Mouse (Mus musculus): ENCODE measurements at regions not wholly inside any gene's neighbourhood (a gene's known extent, or its start where the extent isn't known, plus 50 kb on each side); places are given as distances from the start of the nearest gene placed in this dataset.
A peak's percentile ranks its signal among the peaks of the same experiment; 100 is the strongest.

- H3K4me2 ChIP-seq (ENCODE audit: low read length), result no peak overlapping the region
- ATAC-seq (ENCODE audit: low FRiP score, low TSS enrichment), result no peak
- H3K27ac ChIP-seq (replicated peaks; ENCODE audit: low read depth, low read length), result no peak overlapping the region
- 0 out of 2 replicates have a peak, but pooled peaks cover 3% of the 10 kb centered on the region for H3K4me1 ChIP-seq (ENCODE audit: control insufficient read depth, insufficient read depth, low read length)
- no peak overlapping the region for H3K4me3 ChIP-seq (replicated peaks; ENCODE audit: low read depth, low read length)
- no peaks in the 10 kb centered on the region for H3K27me3 ChIP-seq (ENCODE audit: control insufficient read depth, insufficient read depth, low read length)
- H3K9me3 ChIP-seq (ENCODE audit: control insufficient read depth, low read length), result no peaks in the 10 kb centered on the region
- no peaks in the 10 kb centered on the region for H3K36me3 ChIP-seq (ENCODE audit: control insufficient read depth, insufficient read depth, low read length)
- DNase-seq, result peak; percentile 53
- no peak overlapping the region for H3K9ac ChIP-seq (replicated peaks; ENCODE audit: low read length)
- WGBS, result 33% methylated on average over 6 of the region's 6 CpGs
Observed at GRCm38 (mm10) chr3:143914341-143915217, 290.4 kb downstream of the Lmo4 start.

GRCm38 (mm10) chr3:143913044-143913574 is 291.9 kb downstream of the Lmo4 start:
- no peak overlapping the region for H3K27ac ChIP-seq (replicated peaks; ENCODE audit: low read depth, low read length)
- H3K36me3 ChIP-seq (ENCODE audit: control insufficient read depth, insufficient read depth, low read length), result no peaks in the 10 kb centered on the region
- no peak overlapping the region for H3K4me2 ChIP-seq (ENCODE audit: low read length)
- H3K4me1 ChIP-seq (ENCODE audit: control insufficient read depth, insufficient read depth, low read length), result 0 out of 2 replicates have a peak, but pooled peaks cover 3% of the 10 kb centered on the region
- H3K4me3 ChIP-seq (replicated peaks; ENCODE audit: low read depth, low read length), result no peak overlapping the region
- 69% methylated on average over 3 of the region's 3 CpGs for WGBS
- no peaks in the 10 kb centered on the region for H3K9me3 ChIP-seq (ENCODE audit: control insufficient read depth, low read length)
- H3K27me3 ChIP-seq (ENCODE audit: control insufficient read depth, insufficient read depth, low read length), result no peaks in the 10 kb centered on the region
- H3K9ac ChIP-seq (replicated peaks; ENCODE audit: low read length), result no peak overlapping the region
- no peak for DNase-seq
- ATAC-seq (ENCODE audit: low FRiP score, low TSS enrichment), result no peak

GRCm38 (mm10) chr3:143912433-143912832 is 292.6 kb downstream of the Lmo4 start:
- no peak overlapping the region for H3K4me2 ChIP-seq (ENCODE audit: low read length)
- no peak overlapping the region for H3K27ac ChIP-seq (replicated peaks; ENCODE audit: low read depth, low read length)
- H3K27me3 ChIP-seq (ENCODE audit: control insufficient read depth, insufficient read depth, low read length), result no peaks in the 10 kb centered on the region
- H3K4me1 ChIP-seq (ENCODE audit: control insufficient read depth, insufficient read depth, low read length), result 0 out of 2 replicates have a peak, but pooled peaks cover 3% of the 10 kb centered on the region
- no peaks in the 10 kb centered on the region for H3K36me3 ChIP-seq (ENCODE audit: control insufficient read depth, insufficient read depth, low read length)
- WGBS, result 69% methylated on average over 6 of the region's 6 CpGs
- DNase-seq (no peak), ATAC-seq (ENCODE audit: low FRiP score, low TSS enrichment) (no peak)
- no peak overlapping the region for H3K9ac ChIP-seq (replicated peaks; ENCODE audit: low read length)
- no peak overlapping the region for H3K4me3 ChIP-seq (replicated peaks; ENCODE audit: low read depth, low read length)
- H3K9me3 ChIP-seq (ENCODE audit: control insufficient read depth, low read length), result no peaks in the 10 kb centered on the region

DNA sequence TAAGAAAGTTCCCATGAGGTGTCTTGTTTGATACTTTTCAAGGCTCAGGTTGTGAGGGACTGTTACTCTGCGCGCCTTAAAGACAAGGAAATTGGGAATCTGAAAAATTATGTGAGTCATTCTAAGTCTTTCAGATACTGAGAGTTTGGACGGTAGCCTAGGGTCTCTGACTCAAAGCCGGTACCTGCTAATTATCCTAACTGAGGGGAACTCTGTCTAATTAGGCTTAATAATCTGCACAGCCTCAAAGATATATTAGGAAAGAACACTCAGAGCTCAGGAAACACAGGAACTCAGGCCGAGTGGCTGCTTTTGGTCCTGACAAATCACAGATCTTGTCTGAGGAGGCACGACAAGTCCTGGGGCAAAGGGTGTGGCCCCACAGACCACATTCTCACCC is 295.7 kb downstream of the Lmo4 start:
- H3K9me3 ChIP-seq (ENCODE audit: control insufficient read depth, low read length), result no peaks in the 10 kb centered on the region
- H3K27ac ChIP-seq (replicated peaks; ENCODE audit: low read depth, low read length), result no peak overlapping the region
- H3K9ac ChIP-seq (replicated peaks; ENCODE audit: low read length), result no peak overlapping the region
- H3K27me3 ChIP-seq (ENCODE audit: control insufficient read depth, insufficient read depth, low read length), result no peaks in the 10 kb centered on the region
- no peak overlapping the region for H3K4me2 ChIP-seq (ENCODE audit: low read length)
- no peak overlapping the region for H3K4me3 ChIP-seq (replicated peaks; ENCODE audit: low read depth, low read length)
- ATAC-seq (ENCODE audit: low FRiP score, low TSS enrichment), result no peak
- H3K36me3 ChIP-seq (ENCODE audit: control insufficient read depth, insufficient read depth, low read length), result no peaks in the 10 kb centered on the region
- WGBS, result 93% methylated on average over 6 of the region's 6 CpGs
- DNase-seq, result no peak
- H3K4me1 ChIP-seq (ENCODE audit: control insufficient read depth, insufficient read depth, low read length), result no peaks in the 10 kb centered on the region

DNA sequence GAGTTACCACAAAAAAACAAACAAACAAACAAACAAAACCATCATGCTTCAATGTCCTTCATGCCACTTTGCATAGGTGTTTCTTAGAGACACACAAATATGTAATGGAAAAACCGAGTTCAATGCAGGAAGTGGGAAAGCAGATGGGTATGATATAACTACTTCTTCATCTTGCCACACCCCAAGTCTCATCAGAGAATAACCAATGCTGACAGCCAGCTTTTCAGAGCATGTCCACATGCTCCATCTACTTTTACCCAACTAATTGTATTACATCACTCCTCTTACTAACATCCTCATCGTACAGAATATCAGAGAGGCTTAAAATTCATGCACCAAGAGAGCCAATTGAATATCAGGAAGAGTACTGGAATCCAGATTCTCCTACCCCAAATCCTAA is 301.6 kb downstream of the Lmo4 start:
- Histone ChIP-seq H3K4me2 (ENCODE audit: low read length) (no peak overlapping the region), H3K36me3 (ENCODE audit: control insufficient read depth, insufficient read depth, low read length) (no peaks in the 10 kb centered on the region), H3K4me3 (replicated peaks; ENCODE audit: low read depth, low read length) (no peak overlapping the region)

GRCm38 (mm10) chr3:143880813-143881212 is 324.2 kb downstream of the Lmo4 start:
- 95% methylated on average over 2 of the region's 2 CpGs for WGBS
- no peaks in the 10 kb centered on the region for H3K36me3 ChIP-seq (ENCODE audit: control insufficient read depth, insufficient read depth, low read length)
- no peak for ATAC-seq (ENCODE audit: low FRiP score, low TSS enrichment)

More for the DNA sequence above, 301.6 kb downstream of the Lmo4 start:
- Histone ChIP-seq H3K9ac (replicated peaks; ENCODE audit: low read length) (no peak overlapping the region), H3K9me3 (ENCODE audit: control insufficient read depth, low read length) (no peaks in the 10 kb centered on the region), H3K27me3 (ENCODE audit: control insufficient read depth, insufficient read depth, low read length) (no peaks in the 10 kb centered on the region), H3K4me1 (ENCODE audit: control insufficient read depth, insufficient read depth, low read length) (no peaks in the 10 kb centered on the region), H3K27ac (replicated peaks; ENCODE audit: low read depth, low read length) (no peak overlapping the region)
- WGBS, result 82% methylated on average over 2 of the region's 2 CpGs
- ATAC-seq (ENCODE audit: low FRiP score, low TSS enrichment), result no peak
- DNase-seq, result no peak

GRCm38 (mm10) chr3:143873876-143874275 is 331.1 kb downstream of the Lmo4 start:
- H3K4me2 ChIP-seq (ENCODE audit: low read length), result no peak overlapping the region
- no peaks in the 10 kb centered on the region for H3K9me3 ChIP-seq (ENCODE audit: control insufficient read depth, low read length)
- H3K27me3 ChIP-seq (ENCODE audit: control insufficient read depth, insufficient read depth, low read length), result no peaks in the 10 kb centered on the region
- no peak overlapping the region for H3K27ac ChIP-seq (replicated peaks; ENCODE audit: low read depth, low read length)
- no peaks in the 10 kb centered on the region for H3K4me1 ChIP-seq (ENCODE audit: control insufficient read depth, insufficient read depth, low read length)
- no peak overlapping the region for H3K4me3 ChIP-seq (replicated peaks; ENCODE audit: low read depth, low read length)
- H3K36me3 ChIP-seq (ENCODE audit: control insufficient read depth, insufficient read depth, low read length), result no peaks in the 10 kb centered on the region
- WGBS, result 89% methylated on average over 3 of the region's 3 CpGs
- no peak overlapping the region for H3K9ac ChIP-seq (replicated peaks; ENCODE audit: low read length)
- DNase-seq (no peak), ATAC-seq (ENCODE audit: low FRiP score, low TSS enrichment) (no peak)

More at GRCm38 (mm10) chr3:143880813-143881212, 324.2 kb downstream of the Lmo4 start:
- no peaks in the 10 kb centered on the region for H3K9me3 ChIP-seq (ENCODE audit: control insufficient read depth, low read length)
- H3K27ac ChIP-seq (replicated peaks; ENCODE audit: low read depth, low read length), result no peak overlapping the region
- H3K4me2 ChIP-seq (ENCODE audit: low read length), result no peak overlapping the region
- H3K4me1 ChIP-seq (ENCODE audit: control insufficient read depth, insufficient read depth, low read length), result no peaks in the 10 kb centered on the region
- no peak overlapping the region for H3K4me3 ChIP-seq (replicated peaks; ENCODE audit: low read depth, low read length)
- H3K27me3 ChIP-seq (ENCODE audit: control insufficient read depth, insufficient read depth, low read length), result no peaks in the 10 kb centered on the region
- no peak overlapping the region for H3K9ac ChIP-seq (replicated peaks; ENCODE audit: low read length)
- no peak for DNase-seq

GRCm38 (mm10) chr3:143866521-143866920 is 338.5 kb downstream of the Lmo4 start:
- Histone ChIP-seq H3K9me3 (ENCODE audit: control insufficient read depth, low read length) (no peaks in the 10 kb centered on the region), H3K4me2 (ENCODE audit: low read length) (no peak overlapping the region), H3K36me3 (ENCODE audit: control insufficient read depth, insufficient read depth, low read length) (no peaks in the 10 kb centered on the region), H3K27ac (replicated peaks; ENCODE audit: low read depth, low read length) (no peak overlapping the region), H3K9ac (replicated peaks; ENCODE audit: low read length) (no peak overlapping the region), H3K27me3 (ENCODE audit: control insufficient read depth, insufficient read depth, low read length) (no peaks in the 10 kb centered on the region), H3K4me1 (ENCODE audit: control insufficient read depth, insufficient read depth, low read length) (no peaks in the 10 kb centered on the region), H3K4me3 (replicated peaks; ENCODE audit: low read depth, low read length) (no peak overlapping the region)
- ATAC-seq (ENCODE audit: low FRiP score, low TSS enrichment) (no peak), DNase-seq (no peak)
- WGBS, result 61% methylated on average over 4 of the region's 4 CpGs

- Histone ChIP-seq H3K9ac (replicated peaks; ENCODE audit: low read length) (no peak overlapping the region), H3K27me3 (ENCODE audit: control insufficient read depth, insufficient read depth, low read length) (no peaks in the 10 kb centered on the region), H3K4me3 (replicated peaks; ENCODE audit: low read depth, low read length) (no peak overlapping the region), H3K27ac (replicated peaks; ENCODE audit: low read depth, low read length) (no peak overlapping the region), H3K9me3 (ENCODE audit: control insufficient read depth, low read length) (no peaks in the 10 kb centered on the region), H3K4me1 (ENCODE audit: control insufficient read depth, insufficient read depth, low read length) (no peaks in the 10 kb centered on the region), H3K36me3 (ENCODE audit: control insufficient read depth, insufficient read depth, low read length) (no peaks in the 10 kb centered on the region), H3K4me2 (ENCODE audit: low read length) (no peak overlapping the region)
- no peak for DNase-seq
- no peak for ATAC-seq (ENCODE audit: low FRiP score, low TSS enrichment)
- 88% methylated on average over 7 of the region's 7 CpGs for WGBS
Observed at GRCm38 (mm10) chr3:143865626-143866025, 339.4 kb downstream of the Lmo4 start.

Measured in midbrain, embryonic 14.5 days (tissue).